Mouse (Mus musculus): ENCODE measurements around the gene Espn.

Gene Espn

DNA sequence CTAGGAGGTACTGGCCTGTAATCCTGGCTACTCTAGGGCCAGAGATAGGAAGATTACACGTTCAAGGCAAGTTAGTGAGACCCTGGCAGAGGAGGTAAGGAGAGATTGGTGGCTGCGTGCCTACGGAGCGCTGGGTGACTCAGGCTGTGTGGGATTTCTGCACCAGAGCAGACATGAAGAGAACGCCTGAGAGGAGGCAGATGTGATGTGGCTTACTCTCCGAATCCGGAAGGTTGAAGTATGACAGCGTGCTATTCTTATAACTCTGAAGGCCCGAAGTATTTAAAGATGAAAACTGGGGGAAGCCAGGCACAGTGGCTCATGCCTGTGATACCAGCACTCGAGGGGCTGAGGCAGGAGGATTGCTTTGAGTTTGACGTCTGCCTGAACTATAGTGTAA is 51.6 kb downstream of the Espn start:
- no peak for DNase-seq (ENCODE audit: low read depth, low spot score)

- DNase-seq (ENCODE audit: low read depth, low spot score), result no peak
These were observed 54.0 kb downstream of the Espn start for GRCm38 (mm10) chr4:152097911-152098799.

DNA sequence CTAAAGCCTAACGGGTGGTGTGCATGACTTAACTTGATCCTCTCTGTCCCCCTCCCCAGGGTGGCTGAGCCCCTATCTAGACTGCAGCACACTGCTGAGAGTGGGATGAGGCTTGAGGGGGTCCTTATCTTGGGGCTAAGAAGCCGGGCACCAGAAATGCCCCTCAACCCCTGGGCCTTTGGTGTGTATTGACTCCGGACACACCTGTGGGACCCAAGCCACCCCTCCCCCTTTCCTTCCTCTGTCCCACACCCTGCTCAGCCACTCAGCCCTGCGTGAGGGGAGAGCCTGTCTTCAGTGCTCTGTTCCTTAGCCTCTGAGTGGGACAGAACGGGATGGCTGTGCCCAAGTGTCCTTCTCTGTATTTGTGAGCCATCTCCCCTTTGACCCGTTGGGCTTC is 55.2 kb downstream of the Espn start:
- DNase-seq (ENCODE audit: low read depth, low spot score), result no peak

GRCm38 (mm10) chr4:152095937-152096910 is 55.9 kb downstream of the Espn start:
- DNase-seq (ENCODE audit: low read depth, low spot score), result no peak

- no peak for DNase-seq (ENCODE audit: low read depth, low spot score)
These were observed 57.9 kb downstream of the Espn start for GRCm38 (mm10) chr4:152094233-152094632.

- no peak for DNase-seq (ENCODE audit: low read depth, low spot score)
These were observed 59.3 kb downstream of the Espn start for GRCm38 (mm10) chr4:152092751-152093293.

GRCm38 (mm10) chr4:152090191-152090590 is 62.0 kb downstream of the Espn start:
- DNase-seq (ENCODE audit: low read depth, low spot score), result no peak

- DNase-seq (ENCODE audit: low read depth, low spot score), result no peak
These were observed 63.5 kb downstream of the Espn start for GRCm38 (mm10) chr4:152088556-152089120.

- DNase-seq (ENCODE audit: low read depth, low spot score), result no peak
These were observed 64.0 kb downstream of the Espn start for GRCm38 (mm10) chr4:152088133-152088532.

- DNase-seq (ENCODE audit: low read depth, low spot score), result no peak
These were observed 64.7 kb downstream of the Espn start for GRCm38 (mm10) chr4:152087211-152088081.

GRCm38 (mm10) chr4:152086505-152087210 is 65.5 kb downstream of the Espn start:
- DNase-seq (ENCODE audit: low read depth, low spot score), result no peak

DNA sequence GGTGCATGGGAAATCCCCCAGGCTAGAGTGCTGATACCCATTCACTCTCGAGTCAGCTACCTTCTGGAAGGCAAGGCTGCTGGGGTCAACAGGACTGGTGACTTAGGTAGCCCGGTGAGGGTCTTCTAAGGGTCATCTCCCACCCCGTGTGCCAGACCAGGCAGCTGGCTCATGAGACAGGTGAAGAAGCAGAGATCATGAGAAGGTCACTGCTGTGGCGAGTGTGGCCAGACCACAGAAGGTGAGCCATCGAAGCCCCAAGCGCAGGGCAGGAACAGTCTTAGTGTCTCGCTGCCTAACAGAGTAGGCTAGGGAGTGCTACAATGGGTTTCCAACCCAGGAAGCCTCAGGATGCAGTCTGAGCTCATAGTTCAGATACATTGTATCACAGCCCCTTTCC is 67.6 kb downstream of the Espn start:
- no peak for DNase-seq (ENCODE audit: low read depth, low spot score)

GRCm38 (mm10) chr4:152083611-152084220 is 68.5 kb downstream of the Espn start:
- no peak for DNase-seq (ENCODE audit: low read depth, low spot score)

GRCm38 (mm10) chr4:152079931-152080330 is 72.2 kb downstream of the Espn start:
- DNase-seq (ENCODE audit: low read depth, low spot score), result no peak

- DNase-seq (ENCODE audit: low read depth, low spot score), result no peak
These were observed 72.9 kb downstream of the Espn start for GRCm38 (mm10) chr4:152079261-152079660.

- DNase-seq (ENCODE audit: low read depth, low spot score), result no peak
These were observed 74.1 kb downstream of the Espn start for GRCm38 (mm10) chr4:152078105-152078530.

GRCm38 (mm10) chr4:152077191-152077590 is 75.0 kb downstream of the Espn start:
- no peak for DNase-seq (ENCODE audit: low read depth, low spot score)

- no peak for DNase-seq (ENCODE audit: low read depth, low spot score)
These were observed 77.6 kb downstream of the Espn start for GRCm38 (mm10) chr4:152074548-152074947.

- DNase-seq (ENCODE audit: low read depth, low spot score), result no peak
These were observed 78.5 kb downstream of the Espn start for GRCm38 (mm10) chr4:152073715-152074114.

DNA sequence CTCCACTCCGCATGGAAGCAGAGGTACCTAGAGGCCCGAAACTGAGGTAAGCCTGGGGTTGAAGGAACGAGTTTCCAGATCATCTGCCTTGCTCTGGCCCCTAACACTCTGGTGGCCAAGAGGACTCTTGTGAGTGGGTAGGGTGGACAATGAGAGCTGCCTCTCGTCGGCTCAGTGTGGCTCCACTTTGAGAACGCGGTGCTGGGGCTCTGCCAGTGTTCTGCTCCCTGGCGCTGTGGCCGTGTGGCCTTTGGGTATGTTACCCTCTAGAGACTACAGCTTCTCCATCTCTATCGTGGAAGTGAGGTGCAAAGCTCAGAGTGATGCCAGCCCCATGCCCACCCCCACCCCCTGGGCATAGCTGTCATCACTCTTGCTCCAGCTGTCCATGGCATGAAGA is 79.5 kb downstream of the Espn start:
- no peak for DNase-seq (ENCODE audit: low read depth, low spot score)

Data from retina, adult 2 months (tissue).